Comparison of ENCODE assay signal across 15 mouse cellular contexts in genomic region chr14:19764331-19764730, GRCm38 (mm10).
"Had no signal": no experiment of that assay in that cellular context is flagged by ENCODE, and none has a peak within 500 bp of the region (broad histone marks: within the 10 kb centered on the region; RNA-seq: fewer than 3 reads in every experiment).

No protein-coding gene starts in this region.

- H3K9ac ChIP-seq: limb, embryonic 12.5 days; liver, embryonic 14.5 days; midbrain, embryonic 15.5 days; neural tube, embryonic 13.5 days; stomach, embryonic 15.5 days had no signal

- H3K36me3 ChIP-seq: midbrain, embryonic 15.5 days; neural tube, embryonic 13.5 days; stomach, embryonic 15.5 days had no signal

- H3K4me3 ChIP-seq: limb, embryonic 12.5 days; midbrain, embryonic 15.5 days; neural tube, embryonic 13.5 days; stomach, embryonic 15.5 days had no signal

- H3K9me3 ChIP-seq: limb, embryonic 12.5 days; midbrain, embryonic 15.5 days; neural tube, embryonic 13.5 days; stomach, embryonic 15.5 days had no signal

- H3K27ac ChIP-seq: limb, embryonic 12.5 days; liver, embryonic 14.5 days; midbrain, embryonic 15.5 days; stomach, embryonic 15.5 days had no signal

- ATAC-seq: lung, postnatal 0 days; midbrain, embryonic 15.5 days had no signal

- DNase-seq: kidney, adult 18-20 months; layer of hippocampus, postnatal 36 days; lung, adult 2 months; lung, postnatal 36 days; retina, postnatal 1 day; right cerebral cortex, postnatal 14 days; thymus, adult 2 months; thymus, postnatal 25 days had no signal

- H3K4me2 ChIP-seq: limb, embryonic 12.5 days; midbrain, embryonic 11.5 days; midbrain, embryonic 15.5 days; neural tube, embryonic 13.5 days; stomach, embryonic 15.5 days had no signal

- H3K27me3 ChIP-seq: limb, embryonic 12.5 days; midbrain, embryonic 15.5 days; neural tube, embryonic 13.5 days; stomach, embryonic 15.5 days had no signal
